Mouse (Mus musculus): ENCODE measurements around the gene Sowahb. TPM values are rescaled to one million over a fixed set of nuclear protein-coding genes. Genes with fewer than 3 reads are reported as not detected.
"Not testable (repeated sequence)": the region's sequence is repeated elsewhere in the genome, so short reads cannot be mapped to it uniquely, and the experiment has no call there.

Sowahb gene
- total RNA-seq, 4 experiments from 2014 or later = 15.2 to 18.2 (median 17.4) TPM

GRCm38 (mm10) chr5:93043688-93044583 is 886 bp downstream of the Sowahb start:
- no peak for DNase-seq (ENCODE audit: low spot score in 2 of 2)

DNA sequence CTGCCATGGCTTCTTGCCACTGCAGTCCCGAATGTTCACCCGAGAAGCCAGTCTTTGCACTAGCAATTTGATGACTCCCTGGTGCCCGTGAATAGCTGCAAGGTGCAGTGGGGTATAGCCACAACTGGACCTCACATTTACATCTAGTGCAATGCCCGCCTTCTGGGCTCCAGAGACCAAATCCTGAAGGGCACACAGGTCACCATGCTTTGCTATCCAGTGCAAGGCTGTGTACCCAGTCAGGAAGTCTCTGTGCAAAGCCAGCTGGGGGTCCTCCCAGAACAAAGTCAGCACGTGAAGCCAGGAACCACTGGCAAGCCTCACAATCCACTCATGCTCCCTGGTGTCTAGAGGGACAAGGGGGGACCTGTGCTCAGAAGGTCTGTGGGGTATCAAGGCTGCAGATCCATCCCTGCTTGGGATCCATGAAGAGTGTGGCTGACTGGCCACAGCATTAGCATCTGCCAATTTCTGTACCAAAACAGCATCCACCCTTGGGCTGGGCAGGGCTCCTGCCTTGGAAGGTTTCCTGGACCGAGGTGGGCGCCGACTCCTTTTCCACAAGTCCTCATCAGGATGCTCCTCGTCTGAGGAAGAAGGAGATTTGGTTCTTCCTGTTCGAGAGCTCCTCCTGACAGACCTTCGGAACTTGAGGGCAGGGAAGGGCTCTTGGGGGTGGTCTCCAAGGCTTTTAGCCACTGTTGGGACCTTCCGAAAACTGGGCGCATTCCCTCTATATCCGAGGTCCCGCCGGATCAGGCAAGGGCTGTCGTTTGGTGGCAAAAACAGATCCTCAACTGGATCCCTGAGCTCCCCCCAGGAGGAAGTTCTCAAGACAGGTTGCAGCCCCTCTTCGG is 1.8 kb downstream of the Sowahb start:
- DNase-seq (ENCODE audit: low spot score in 2 of 2) = no peak

- DNase-seq (ENCODE audit: low spot score in 2 of 2) = no peak
These were observed 2.8 kb downstream of the Sowahb start for GRCm38 (mm10) chr5:93042031-93042430.

- DNase-seq (ENCODE audit: low spot score in 2 of 2) = no peak
These were observed 3.5 kb downstream of the Sowahb start for GRCm38 (mm10) chr5:93041276-93041675.

- DNase-seq (ENCODE audit: low spot score in 2 of 2) = no peak
These were observed 4.7 kb downstream of the Sowahb start for GRCm38 (mm10) chr5:93040095-93040494.

- no peak for DNase-seq (ENCODE audit: low spot score in 2 of 2)
These were observed 8.6 kb downstream of the Sowahb start for GRCm38 (mm10) chr5:93036254-93036653.

DNA sequence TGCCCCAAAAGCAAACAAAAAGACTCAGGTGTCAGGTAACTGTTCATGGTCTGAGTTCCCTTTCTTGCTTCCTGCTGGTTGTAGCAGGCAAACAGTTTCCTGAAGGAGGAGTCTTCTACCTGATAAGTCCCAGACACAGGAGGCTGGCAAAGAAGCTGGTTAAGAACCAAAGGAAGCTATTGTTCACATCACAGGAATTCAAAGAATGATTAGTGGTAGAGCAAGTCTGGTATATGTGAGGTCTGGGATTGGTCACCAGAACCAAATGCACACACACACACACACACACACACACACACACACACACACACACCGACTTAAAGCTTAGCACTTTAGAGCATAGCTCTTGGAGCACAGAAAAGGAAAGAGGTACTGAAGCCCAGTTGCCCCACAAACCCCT is 9.5 kb downstream of the Sowahb start:
- no peak for DNase-seq (ENCODE audit: low spot score in 2 of 2)

GRCm38 (mm10) chr5:93033087-93033870 is 11.5 kb downstream of the Sowahb start:
- DNase-seq (ENCODE audit: low spot score in 2 of 2) = no peak

- DNase-seq (ENCODE audit: low spot score in 2 of 2) = no peak
These were observed 12.2 kb downstream of the Sowahb start for GRCm38 (mm10) chr5:93032621-93033020.

GRCm38 (mm10) chr5:93030869-93031268 is 14.0 kb downstream of the Sowahb start:
- DNase-seq (ENCODE audit: low spot score in 2 of 2) = no peak

- DNase-seq (ENCODE audit: low spot score in 2 of 2) = no peak
These were observed 14.4 kb downstream of the Sowahb start for GRCm38 (mm10) chr5:93030411-93030810.

DNA sequence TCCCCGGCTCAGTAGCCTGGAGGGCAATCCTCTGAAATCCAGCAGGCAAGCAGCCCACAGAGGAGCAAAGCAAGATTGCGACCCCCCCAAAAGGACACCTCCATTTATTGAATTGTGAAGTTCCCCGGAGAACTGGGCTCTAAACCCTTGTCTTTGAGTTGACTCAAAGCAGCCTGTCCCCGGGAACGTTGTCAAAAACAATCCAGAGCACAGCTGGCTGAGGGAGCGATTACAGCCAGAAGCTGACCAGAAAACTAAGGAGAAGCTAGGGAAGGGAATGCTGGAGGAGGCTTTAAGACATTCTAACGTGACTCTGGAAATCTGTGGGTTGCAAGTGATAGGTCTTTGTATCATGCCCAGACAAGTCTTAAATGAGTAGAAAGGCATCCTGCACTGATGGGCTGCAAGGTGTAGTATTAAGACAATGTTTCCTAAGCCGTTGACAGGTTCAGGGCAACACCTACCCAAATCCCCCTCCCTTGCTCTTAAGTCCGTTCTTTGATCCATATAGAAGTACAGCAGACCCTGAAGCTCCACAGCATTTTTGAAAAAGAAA is 17.6 kb downstream of the Sowahb start:
- no peak for DNase-seq (ENCODE audit: low spot score in 2 of 2)

DNA sequence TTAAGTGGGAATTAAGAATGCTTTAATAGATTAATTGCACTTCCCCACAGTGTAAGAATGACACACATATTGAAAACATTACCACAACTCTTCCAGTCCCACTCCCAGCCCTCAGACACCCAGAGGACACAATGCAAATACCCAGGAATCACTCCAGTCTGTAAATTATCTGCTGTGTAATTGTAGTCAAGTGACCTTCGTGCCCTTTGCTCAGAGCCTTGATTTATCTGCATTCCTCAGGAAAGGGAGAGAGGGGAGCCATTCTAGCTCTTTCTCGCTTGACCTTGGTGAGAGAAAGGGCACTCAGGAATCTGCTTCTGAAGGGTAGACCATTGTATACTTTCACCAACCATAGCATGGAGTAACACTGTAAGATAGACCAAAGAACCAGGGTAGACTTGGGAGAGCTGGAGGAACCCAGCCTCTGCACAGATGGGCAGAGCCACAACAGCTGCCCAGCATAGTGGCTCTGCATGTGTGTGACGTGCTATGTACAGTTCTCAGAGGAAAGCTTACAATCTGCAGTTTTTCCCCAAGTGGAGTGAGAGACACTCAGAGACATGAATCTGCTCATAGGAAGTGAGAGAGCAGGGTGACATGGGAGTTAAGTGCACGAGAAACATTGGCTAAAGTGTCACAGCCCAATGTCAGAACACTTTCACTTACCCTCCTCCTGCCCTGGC is 18.2 kb downstream of the Sowahb start:
- no peak for DNase-seq (ENCODE audit: low spot score in 2 of 2)

DNA sequence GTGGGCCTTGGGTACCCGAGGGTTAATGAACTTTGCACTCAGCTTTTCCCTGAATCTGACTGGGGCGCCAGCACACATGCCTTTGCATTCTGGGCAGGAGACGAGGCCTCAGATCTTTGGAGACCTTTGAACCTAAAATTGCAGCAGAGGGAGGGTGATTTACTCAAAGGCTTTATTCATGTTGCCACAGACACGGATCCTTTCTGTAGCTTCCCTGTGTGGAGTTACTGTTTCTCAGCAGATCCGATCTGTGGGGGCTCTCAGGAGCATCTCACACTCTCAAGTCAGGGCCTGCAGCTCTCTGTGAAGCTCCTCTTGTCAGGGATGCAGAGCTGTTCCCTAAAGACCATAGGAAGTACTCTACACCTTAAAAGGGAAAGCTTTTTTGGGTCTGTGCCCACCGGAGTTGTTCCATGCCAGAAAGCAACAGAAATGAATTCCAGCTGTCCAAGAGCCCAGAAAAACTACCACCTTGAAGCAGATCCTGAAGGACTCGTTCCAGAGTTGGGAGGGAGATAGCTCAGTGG is 20.0 kb downstream of the Sowahb start:
- peak in 1 of 2 experiments; percentile 38 for DNase-seq (ENCODE audit: low spot score in 2 of 2)

DNA sequence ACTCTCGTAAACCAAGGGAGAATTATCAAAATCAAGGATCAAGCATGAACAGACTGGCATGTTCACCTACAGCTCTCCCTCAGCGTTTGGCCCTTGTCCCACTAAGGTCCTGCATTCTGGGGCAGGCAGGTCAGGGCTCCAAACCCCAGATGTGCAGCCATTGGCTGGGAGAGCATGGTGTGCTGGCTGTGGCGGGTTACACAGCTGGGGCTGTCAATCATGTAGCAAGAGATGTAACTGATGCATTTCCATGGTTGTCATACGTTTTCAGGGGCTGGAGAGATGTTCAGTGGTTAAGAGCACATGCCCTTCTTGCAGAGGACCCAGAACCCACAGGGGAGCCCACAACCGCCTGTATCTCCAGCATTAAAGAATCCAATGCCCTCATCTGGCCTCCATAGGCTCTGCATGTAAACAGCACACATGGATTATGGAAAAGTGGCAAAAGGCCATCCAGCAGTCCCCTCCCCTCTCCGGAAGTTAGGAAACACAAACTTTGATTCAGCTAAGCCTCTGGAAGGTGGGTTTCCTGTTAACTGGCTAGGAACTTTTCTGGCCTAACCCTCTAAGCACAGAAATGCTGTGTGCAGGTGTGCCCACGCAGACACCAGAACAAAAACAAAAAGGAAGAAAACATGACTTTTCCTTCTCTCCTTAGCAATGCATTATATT is 22.6 kb downstream of the Sowahb start:
- no peak for DNase-seq (ENCODE audit: low spot score in 2 of 2)

- DNase-seq (ENCODE audit: low spot score in 2 of 2) = no peak
These were observed 24.7 kb downstream of the Sowahb start for GRCm38 (mm10) chr5:93020024-93020666.

DNA sequence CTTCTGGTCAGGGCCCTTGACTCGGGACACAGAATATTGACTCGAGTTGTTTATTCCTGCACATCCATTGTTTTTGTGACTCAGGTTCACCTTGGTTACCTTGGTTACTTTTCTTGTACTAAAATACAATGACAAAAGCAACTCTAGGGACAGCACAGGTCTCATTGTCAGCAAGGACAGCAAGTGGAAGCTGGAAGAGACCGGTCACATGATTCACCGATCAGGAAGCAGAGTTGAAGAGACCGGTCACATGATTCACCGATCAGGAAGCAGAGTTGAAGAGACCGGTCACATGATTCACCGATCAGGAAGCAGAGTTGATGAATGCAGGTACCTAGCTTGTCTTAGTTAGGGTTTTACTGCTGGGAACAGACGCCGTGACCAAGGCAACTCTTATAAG is 25.6 kb downstream of the Sowahb start:
- not testable (repeated sequence) for DNase-seq (ENCODE audit: low spot score in 2 of 2)

DNA sequence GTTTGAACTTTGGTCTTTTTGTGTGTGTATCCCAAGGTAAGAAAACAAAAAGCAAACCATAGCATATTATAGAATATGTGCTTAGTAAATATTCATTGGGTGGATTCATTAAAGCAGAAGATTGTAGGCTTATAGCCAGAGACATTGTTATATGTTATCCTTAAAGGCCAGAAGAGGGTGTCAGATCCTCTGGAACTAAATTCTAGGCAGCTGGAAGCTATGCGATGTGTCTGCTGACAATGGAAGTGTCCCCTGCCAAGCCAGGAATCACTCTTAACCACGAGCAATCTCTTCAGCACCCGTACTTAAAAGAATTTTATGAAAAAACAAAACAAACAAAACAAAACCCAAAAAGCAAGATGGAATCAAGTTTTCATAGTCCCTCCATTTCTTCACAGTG is 27.1 kb downstream of the Sowahb start:
- DNase-seq (ENCODE audit: low spot score in 2 of 2) = no peak

DNA sequence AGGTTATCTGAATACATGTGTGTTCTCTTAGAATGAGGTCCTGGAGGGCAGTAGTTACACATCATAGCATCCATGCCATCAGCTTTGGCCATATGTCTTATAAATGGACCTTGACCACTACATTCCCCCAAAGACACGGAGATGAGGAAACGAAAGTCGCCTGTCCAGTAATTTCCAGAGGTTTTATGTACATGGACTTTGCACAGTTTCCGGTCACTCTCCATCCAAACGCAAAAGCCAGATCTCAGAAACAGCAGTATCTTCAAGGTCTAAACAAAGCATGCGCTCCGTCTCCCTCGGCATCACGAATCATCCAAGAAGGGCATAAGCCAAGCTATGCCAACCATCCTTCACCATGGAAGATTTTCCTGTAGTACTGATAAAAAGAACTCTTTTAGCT is 36.6 kb downstream of the Sowahb start:
- DNase-seq (ENCODE audit: low spot score in 2 of 2) = no peak

Measured in left cerebral cortex, adult 8-10 months (tissue).